Mouse (Mus musculus) fibroblast of lung, adult 2 months (primary cell): ENCODE data around the gene Perm1.

ENCODE experiments used
- DNase-seq: peaks from one replicate; pipeline ENCODE4 v3.0.0-alpha.2; 2011; ENCODE audit warnings: low read depth

Gene Perm1

DNA sequence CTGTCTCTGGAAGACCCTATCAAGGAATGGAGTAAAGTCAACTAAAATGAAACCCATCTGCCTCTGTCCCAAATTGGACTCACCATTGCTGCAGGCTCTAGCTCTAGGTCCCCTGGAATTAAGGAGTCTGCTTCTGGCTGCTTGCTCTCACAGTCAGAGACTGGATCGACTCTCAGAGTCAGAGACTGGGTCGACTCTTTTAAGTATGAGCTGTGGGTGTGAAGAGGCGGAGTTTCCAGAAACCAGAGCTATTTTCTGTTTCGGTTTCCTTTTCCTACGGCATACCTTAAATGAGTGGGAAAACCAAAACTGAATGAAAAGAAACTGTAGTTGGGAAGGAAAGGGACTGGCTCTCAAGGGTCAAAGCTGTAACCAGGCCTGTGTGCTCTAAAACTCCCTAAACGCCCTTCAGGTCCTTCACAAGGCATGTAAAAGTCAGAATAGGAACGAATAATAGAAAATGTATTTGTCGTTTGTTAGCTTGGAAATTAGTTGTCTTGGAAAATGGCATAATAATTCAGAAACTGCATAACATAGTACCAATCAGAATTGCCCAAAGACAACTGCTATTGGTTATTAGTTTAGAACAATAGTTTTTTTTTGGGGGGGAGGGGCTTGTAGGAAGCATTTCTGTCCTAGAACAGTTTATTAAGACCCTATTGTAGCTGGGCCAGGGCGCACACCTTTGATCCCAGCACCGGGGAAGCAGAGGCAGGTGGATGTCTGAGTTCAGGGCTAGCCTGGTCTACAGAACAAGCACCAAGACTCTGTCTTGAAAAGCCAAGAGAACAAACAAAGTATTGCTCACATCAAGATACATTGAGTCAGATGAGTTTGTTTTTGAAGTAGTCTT, 14.8 kb upstream of the Perm1 start, which contains the start of gene Isg15:
Gene Isg15, minus strand, starts transcription at position 196 of the 853 bp plus-strand sequence.
- peak; percentile 46 for DNase-seq

DNA sequence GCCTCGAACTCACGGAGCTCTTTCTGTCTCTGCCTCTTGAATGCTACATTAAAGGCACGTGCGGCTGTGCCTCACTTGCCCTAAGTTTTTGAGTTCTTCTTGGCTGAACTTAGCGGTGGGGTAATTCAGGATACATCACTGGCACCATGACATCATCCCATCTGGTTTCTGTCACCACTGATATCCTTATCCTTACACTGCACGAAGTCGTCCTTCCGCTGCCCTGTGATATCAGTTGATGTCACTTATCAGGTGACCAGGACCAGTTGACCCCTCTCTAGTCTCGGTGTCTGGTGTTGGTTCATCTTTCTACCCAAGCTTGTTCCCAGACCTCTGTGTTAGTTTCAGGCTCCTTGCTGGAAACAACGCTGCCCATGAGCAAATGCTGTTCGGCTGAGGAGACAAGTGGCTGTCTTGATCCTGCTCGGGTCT, 13.2 kb upstream of the Perm1 start:
- no peak for DNase-seq

DNA sequence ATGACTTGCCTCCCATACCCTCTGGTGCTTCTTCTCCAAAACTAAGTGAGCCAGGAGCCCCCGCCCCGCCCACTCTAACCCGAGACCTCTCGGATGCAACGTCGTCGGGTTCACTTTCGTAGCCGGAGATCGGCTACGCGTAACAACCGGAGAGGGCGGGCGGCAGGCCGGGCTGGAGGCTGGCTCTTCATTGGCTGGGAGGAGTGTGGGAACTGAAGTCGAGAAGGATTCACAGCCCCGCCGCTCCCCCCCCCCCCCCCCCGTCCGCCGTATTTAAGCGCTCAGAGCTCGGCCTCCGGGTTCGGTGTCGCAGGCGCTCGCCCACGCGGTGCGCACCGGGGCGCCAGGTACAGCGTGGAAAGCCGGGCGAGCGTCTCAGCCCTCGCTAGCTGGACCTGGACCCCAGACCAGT, 12.7 kb upstream of the Perm1 start, which contains the start of gene AW011738:
Gene AW011738, plus strand, starts transcription at position 304 of the 412 bp plus-strand sequence.
- DNase-seq, result peak; percentile 77

DNA sequence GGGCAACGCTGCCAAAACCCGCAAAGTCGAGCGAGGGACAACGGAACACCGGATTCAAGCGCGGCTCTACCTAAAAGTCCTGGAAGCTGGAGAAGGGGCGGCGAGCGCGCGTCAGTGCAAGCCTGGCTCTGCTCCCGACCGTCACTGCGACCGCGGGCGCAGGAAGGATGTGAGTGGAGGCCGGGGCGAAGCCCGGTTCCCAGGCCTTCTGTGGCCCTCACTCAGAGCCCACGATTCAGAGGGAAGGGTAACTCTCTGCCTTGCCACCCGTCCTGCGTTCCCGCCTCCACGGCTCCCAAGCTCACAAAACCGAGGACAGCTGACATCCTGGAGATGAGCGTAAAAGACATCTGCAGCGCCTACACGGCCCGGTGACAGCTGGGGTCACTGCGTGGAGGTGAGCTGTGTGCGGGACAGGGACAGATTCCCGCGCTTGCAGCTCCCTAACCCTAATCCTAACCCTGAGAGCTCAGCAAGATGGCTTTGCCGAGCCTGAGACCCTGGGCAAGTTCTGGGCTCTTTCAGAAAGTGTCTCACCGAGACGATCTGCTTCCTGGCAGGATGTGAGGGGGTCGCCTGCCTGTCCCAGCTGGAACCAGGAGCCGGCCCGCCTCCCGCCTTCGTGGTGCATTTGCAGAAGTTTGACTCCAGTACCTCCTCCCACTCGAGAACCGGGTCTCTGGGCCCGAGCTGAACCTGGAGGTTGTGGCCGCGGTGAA, 12.1 kb upstream of the Perm1 start:
- no peak for DNase-seq

DNA sequence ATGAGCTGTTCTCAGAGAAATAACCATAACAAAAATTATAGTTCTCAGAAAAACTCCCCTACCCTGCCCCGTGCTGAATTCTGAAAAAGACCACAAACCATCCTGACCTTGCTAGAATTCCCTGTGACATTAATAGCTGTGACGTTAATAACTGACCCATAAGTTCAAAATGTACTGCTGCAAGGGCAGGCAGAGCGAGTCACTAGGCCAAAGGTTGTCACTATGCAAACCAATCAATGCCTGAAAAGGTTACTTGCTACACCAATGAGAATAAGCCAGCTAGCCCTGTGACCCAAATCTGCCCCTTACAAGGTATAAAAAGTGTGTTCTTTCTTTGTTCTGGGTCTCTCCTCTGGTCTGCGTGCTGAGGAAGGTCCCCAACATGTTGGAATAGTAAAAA, 6.8 kb upstream of the Perm1 start:
- no peak for DNase-seq

DNA sequence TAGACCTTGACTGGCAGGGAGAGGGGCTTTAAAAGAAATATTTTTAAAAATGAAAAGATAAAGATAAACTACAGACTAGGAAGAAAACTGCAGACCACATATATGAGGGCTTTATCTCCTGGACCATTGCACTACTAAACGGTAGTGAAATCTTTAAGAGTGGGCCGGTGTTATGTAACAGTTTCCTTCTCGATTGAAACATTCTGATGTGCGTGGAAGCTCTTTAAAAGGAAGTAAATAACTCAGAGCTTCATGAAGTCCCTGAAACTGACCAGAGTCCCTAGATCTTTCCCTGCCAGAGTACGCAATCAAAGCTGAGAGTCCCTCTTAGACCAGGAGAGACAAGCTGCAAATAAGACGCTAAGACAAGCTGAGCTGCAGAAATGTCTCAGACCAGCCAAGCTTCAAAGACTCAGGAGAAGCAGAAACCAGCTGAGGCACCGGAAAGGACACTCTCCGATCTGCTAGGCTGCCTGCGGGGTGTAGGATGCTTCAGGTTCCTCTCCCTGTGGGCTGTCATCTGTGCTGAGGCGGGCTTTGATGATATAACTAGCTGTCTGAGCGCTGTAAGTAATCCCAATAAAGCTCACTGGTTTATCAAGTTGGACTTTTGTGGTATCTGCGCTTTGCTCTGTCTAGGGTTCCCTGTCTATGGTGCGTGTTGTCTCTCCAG, 5.6 kb upstream of the Perm1 start:
- no peak for DNase-seq

DNA sequence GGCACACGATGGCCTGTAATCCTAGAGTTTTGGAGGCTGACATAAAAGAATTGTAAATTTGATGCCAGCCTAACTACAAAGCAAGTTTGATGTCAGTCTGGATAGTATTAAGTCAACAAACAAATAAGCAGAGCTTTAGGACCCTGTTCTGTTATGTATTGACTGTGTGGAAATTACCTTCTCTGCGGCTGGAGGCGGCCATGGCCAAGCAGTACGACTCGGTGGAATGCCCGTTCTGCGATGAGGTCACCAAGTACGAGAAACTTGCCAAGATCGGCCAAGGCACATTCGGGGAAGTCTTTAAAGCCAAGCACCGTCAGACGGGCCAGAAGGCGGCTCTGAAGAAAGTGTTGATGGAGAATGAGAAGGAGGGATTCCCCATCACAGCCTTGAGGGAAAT, 2.5 kb upstream of the Perm1 start:
- DNase-seq, result no peak

DNA sequence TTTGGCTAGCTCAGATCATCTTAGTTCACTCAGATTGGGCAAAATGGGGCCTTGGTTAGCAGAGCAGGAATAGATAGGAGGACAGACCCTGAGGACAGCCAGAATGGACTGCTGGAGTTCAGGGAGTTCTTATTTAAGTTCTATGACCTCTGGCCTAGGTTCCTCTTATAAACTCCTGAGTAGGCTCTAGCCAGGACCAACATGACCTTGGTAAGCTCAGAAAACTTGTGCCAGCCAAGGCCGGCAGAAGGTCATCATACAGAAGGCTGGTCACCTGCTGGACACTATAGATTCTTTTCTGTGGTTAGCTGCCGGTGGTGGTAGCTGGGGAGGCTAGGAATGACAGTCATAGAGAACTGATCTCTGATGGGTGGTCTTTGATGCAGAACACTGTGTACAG, 528 bp downstream of the Perm1 start:
- DNase-seq, result no peak

DNA sequence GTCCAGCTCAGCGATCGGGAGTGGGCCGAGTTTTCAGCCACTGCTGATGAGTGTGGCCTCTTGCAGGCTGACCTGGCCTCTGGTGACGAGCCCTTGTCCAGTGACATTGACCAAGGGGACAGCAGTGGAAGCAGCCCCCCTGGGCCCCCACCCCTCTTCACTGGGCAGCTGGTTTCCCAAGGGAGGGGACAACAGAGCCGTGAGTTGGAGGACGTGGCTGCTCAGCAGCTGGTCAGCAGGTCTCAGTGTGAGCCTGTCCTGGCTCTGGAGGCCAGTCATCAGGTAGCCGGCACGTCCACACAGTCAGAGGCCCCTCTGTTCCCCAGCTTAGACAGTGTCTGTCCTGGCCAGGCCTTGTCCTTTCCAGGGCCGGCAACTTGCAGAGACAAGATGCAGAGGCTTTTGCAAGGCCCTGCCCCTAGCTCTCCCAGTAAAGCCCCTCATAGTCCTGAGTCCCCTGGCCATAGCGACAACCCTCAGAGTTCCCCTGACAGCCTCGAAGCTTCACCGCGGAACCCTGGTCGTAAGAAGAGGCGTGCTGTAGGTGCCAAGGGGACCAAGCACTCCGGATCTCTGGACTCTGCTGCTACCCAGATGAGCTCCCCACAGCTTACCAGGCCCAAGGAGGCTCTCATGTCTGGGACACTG, 1.5 kb downstream of the Perm1 start:
- DNase-seq, result no peak

DNA sequence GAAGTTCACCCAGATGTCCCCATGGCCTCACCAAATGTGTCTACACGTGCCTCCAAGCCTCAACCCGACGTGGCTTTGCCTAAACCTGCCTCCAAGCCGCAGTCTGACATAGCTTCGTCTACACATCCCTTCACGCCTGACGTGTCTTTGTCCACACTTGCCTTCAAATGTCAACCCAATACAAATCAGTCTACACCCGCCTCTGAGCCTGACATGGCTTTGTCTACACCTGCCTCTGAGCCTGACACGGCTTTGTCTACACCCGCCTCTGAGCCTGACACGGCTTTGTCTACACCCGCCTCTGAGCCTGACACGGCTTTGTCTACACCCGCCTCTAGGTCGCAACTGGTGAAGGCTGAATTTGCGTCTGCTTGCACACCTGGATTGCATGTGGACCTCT, 2.2 kb downstream of the Perm1 start:
- no peak for DNase-seq

DNA sequence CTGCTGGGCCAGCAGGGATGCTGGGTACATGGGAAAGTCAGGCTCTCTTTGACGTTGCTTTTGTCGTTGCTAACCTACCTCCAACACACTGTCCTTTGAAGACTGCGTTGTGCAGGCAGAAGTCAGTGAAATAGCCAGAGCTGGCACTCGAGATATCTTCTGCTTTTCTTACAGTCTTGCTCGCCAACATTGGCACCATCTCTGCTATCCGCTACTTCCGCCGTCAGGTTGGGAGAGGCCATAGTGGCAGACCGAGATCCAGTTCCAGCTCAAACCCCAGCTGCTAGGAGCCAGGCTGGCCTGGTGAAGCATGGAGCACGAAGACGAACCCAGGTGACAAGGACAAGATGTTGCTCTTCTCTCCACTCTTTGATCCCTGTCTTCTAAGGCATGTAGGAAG, 4.3 kb downstream of the Perm1 start:
- no peak for DNase-seq

DNA sequence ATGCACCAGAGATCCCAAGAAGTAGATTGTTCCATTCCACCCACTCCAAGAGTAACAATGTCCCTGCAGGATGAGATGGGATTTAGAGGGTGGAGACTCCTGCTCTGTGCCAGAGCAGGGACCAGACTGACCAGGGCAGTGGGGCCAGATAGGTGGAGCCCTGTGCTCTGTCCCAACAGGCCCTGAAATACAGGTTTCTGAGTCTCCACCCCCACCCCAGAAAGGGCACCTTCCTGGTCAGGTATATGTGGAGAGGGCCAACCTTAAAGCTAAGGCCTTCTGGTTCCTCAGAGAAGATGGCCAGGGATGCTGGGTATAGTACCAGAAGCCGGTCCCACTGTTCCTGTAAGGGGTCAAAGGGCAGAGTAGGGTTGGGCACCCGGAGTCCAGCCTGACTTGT, 8.6 kb downstream of the Perm1 start:
- DNase-seq, result no peak

DNA sequence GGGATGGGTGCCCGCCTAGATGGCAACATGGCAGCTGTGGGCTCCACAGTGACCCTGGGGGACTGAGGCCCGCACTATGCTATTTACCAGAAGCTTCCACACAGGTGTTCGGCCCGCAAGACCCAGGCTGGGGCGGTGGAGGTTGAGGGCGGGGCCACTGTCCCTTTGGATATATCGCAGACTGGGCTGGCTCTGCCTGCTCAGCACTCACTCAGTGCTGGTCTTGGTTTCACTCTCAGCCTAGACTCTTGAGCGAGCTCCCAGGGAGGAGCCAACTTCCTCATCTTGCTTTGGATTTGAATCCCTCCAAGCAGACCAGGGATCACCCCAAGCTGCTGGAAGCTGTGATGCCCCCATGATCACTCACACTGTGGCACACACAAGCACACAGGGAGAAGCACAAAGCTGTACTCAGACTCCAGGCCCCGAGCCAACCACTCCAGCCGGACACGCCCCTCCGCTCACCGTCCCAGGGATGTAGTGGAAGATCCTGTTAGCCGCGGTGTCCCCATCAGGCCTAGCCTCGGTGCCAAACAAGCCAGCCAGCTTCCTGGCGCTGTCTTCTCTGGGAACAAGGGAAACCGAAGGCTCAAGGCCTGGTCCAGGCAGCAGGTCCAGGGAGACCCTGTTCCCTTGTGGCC, 12.2 kb downstream of the Perm1 start:
- DNase-seq, result no peak

DNA sequence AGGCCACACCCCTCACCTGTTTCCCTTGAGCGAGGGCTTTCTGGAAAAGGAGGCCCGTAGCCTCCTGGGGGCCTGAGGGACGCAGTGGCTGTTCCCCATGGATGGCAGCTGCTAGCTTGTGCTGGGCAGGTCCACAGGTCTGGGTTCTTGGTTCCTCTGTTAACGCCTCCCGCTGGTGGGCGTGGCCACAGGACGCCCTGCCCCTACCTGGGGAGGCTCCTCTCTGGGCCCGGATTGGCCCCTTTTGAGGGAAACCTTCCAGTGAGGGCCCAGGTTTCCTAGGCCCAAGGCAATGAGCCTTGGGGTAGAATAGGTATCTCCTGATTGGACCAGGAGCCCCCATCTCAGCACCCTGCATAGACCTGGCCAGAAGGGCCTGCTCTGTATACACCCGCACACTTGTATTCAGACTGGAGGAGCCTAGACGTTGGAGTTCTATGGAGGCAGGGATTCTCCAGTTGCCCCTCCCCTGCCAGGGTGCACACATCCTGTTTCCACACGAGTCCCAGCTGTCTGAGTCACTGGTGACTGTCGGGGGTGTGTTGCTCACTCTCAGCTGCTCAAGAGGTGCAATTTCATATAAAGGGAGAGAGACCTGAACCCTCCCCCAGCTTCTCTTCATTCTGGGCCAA, 12.8 kb downstream of the Perm1 start:
- DNase-seq, result no peak

DNA sequence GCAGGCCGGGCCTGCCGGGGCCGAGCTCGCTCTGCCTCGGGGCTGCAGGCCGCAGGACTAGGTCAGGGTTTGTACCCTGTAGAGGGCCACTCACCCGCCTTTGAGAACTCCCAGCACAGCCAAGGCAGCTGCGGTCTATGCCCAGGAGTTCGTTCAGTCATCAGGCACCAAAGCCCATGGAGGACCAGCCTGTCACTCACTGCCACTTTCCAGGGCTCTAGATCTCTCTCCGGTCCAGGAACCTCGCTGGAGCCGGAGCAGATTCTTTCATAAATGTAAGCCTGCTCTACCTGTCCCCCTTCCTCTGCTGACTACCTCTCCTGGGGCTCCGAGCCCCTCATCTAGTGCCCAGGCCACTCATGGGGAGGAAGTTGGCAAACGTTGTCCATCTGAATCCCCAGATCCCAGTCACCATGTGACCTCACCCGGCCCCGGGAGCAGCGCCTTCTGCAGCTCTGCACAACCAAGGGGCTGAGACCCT, 18.4 kb downstream of the Perm1 start:
- DNase-seq, result no peak

DNA sequence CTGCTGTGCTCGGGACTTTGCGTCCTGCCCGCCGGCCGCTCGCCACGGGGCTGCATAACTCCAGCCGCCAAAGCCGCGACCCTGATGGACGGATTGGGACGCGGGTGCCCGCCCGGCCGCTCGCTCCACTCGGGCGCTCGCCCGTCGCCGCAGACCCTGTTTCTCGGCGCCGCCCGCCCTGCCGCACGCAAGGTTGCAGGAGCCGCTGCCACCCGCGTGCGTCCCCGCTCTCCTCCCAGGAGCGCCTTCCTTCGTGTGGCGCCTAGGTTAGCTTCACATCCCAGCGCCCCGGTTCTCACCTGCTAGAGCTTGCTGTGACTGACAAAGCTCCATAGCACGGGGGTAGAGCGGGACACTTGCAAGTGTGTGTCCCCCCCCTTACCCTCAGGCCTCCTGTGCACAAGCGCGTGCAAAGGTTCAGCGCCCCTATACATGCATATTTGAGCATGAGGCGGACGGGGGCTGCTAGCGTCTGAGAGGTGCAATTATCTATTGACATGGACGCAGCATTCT, 19.1 kb downstream of the Perm1 start, which contains the start of gene Plekhn1:
Gene Plekhn1, minus strand, starts transcription at position 157 of the 513 bp plus-strand sequence.
- no peak for DNase-seq

DNA sequence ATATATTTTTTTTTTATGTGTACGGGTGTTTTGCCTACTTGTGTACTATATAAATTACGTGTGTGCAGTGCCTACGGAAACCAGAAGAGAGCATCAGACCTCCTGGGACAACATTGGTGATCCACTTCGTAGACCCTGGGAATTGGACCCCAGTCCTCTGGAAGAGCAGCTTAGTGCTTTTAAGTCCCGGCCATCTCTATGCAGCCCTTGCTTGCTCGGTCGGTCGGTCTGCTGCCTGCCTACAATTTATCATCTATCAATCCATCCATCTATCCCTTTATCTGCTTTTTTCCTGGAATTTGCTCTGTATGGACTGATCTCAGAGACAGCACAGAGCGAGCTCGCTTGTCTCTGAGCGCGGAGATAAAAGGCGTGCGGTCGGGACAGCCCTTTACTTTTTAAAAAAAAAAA, 19.7 kb downstream of the Perm1 start:
- DNase-seq, result no peak

DNA sequence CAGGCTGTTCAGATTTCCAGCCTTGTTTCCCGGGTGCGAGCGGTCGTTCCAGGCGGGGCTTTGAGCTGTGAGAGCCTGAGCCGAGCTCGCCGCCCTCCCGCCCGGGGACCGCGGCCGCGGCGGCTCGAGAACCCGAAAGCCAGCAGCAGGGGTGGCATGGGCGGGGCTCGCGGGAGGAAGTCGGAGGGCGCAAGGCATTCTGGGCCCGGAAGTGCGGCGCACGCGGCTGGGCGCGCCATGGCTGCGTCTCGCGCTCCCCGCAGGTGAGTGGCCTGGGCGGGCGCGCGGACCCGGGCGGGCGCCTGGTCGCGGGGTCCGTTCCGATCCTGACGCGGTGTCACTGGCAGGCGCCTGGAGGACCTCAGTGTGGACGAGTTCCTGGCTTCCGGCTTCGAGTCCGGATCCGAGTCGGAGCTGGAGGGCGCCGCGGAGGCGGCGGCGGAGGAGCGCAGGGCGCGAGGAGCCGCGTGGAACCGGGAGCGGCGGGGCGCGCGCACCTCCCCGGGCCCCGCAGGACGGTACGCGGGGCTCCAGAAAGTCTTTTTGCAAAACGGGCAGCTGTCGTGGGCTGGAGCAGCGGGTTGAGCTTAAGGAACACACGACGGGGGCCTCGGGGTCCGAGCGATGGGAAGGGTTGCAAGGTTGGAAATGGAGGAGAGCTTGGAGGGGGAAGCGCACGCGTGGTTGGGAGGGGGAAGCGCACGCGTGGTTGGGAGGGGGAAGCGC, 20.3 kb downstream of the Perm1 start, which contains the start of gene Noc2l:
Gene Noc2l, plus strand, starts transcription at position 203 of the 726 bp plus-strand sequence.
- no peak for DNase-seq

DNA sequence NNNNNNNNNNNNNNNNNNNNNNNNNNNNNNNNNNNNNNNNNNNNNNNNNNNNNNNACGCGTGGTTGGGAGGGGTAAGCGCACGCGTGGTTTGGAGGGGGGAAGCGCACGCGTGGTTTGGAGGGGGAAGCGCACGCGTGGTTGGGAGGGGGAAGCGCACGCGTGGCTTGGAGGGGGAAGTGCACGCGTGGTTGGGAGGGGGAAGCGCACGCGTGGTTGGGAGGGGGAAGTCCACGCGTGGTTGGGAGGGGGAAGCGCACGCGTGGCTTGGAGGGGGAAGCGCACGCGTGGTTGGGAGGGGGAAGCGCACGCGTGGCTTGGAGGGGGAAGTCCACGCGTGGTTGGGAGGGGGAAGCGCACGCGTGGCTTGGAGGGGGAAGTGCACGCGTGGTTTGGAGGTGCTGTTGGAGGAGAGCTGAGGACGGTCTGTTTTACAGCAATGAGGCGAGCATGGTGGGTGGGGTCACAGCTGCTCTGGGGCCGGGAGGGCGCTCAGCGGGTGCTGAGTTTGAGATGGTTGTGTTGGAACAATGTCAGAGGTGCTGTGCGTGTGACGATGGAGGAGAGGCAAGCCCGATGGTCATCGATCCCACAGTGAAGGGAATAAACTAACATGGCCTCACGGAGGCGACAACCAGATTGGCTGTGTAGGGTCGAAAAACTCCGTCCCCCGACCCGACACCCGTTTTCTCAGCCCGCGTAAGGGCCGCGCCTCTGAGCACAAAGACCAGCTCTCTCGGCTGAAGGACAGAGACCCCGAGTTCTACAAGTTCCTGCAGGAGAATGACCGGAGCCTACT, 21.2 kb downstream of the Perm1 start:
- no peak for DNase-seq
